Mouse (Mus musculus) thymus, adult 2 months (tissue): ENCODE data around the gene Krt6b.

Source experiments
- CTCF ChIP-seq: fragments of 200-500 bp; IDR thresholded peaks from 2 replicates; pipeline ENCODE4 v1.5.1; 2012; ENCODE audit warnings: mild to moderate bottlenecking, control low read depth, low read length, moderate library complexity, borderline replicate concordance; ENCODE audit not compliant: control insufficient read depth, poor library complexity, insufficient read depth; ENCODE audit errors: extremely low read depth
- POLR2A ChIP-seq: fragments of 200-500 bp; IDR thresholded peaks from 2 replicates; pipeline ENCODE4 v1.6.1; 2012; ENCODE audit warnings: mild to moderate bottlenecking, low read length, control low read depth, moderate library complexity; ENCODE audit not compliant: control insufficient read depth, poor library complexity, insufficient read depth; ENCODE audit errors: extremely low read depth

DNA sequence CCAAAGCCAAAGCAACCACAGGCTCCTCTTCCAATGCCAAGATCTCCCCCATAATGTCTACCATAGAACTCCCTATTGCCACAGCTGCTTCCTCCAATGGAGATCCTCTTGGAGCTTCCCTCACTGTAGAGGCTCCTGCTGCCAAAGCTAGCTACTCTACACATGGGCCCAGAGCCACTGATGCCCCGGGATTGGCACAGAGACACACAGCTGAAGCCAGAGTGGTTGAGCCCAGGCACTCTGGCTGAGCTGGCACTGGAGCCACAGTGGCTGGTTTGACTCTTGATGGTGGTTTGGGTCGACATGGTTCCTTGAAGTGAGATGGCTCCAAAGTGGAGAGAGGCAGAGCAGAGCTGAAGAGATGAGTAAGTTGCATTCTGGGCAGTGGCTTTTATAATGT lies 52.2 kb downstream of the Krt6b start, which contains the start of gene Gm5414:
- no peak for TF ChIP-seq POLR2A
- TF ChIP-seq CTCF: no peak
